Mouse (Mus musculus) kidney, postnatal 36 days (tissue): ENCODE data around the gene Gpx4.
"Not testable (repeated sequence)": the region's sequence is repeated elsewhere in the genome, so short reads cannot be mapped to it uniquely, and the experiment has no call there.

Experiments
- DNase-seq, 2 experiments: peaks; one replicate each; pipeline ENCODE4 v3.0.0; 2021 to 2022; ENCODE audit warnings: mixed read lengths in 2 of 2

The Gpx4 gene

DNA sequence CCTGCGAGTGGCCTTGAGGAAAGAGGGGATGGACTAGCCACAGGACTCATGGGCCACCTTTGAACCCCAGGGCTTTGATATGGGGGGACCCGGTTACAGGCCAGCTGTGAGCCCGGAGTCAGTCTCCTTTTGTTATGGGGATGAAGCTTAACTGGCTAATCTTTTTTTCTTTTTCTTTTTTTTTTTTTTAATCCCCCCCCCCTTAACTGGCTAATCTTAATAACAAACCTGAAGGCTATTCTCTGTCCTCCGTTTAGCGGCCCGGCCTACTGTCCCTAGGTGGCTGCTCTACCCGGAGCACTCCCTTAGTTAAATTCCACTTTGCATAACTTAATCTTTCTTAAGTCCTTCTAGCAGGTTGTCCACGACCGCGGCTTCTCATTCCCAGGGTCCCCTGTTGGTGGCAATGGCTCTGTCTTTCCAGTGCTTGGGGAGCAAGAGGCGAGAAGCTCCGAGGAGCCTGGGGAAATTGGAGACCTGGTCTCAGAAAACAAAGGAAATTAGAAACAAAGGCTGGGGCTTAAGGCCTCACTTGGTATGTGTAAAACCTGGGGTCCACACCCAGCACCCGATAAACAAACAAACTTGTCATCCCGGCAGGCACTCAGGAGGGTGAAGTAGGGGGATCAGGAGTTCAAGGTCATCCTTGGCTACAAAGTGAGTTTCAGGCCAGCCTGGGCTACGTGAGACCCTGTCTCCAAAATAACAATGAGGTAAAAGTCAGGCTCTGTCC is 4.1 kb downstream of the Gpx4 start:
- DNase-seq = peak in 1 of 2 experiments; percentile 44

DNA sequence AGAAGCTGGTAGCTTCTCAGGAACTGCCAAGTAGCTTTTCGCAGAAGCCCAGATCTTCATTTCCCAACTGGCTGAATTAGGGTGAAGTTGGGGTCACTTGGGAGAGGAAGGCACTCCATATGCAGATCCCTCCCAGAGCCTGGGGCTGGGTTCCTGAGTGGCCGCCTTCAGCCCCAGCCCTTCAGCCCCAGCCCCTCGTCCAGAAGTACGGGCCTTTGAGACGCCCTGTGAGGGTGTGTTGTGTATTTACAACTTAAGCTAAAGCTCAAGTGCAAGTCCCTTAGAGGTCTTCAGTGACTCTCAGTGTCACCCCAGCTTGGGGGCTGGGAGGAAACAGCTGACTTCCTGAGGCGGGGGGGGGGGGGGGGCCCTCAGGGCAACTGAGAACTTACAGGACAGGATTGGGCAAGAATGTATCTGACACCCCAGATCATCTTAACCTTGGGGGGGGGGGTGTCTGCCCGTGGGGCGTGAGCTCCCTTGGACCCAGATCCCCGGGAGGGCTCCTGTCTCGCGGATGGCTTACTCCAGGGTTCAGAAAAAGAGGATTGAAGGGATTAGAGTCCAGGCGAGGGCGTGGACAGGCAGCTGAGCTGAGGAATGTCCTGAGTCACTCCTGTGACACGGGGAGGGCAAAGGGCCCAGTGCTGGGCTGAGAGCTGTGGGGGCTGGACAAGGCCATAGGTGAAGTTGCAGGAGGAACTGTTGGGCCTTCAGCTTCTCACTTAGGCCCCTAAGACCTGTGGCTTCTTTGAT is 4.8 kb downstream of the Gpx4 start:
- DNase-seq = peak; percentile 91 to 95

DNA sequence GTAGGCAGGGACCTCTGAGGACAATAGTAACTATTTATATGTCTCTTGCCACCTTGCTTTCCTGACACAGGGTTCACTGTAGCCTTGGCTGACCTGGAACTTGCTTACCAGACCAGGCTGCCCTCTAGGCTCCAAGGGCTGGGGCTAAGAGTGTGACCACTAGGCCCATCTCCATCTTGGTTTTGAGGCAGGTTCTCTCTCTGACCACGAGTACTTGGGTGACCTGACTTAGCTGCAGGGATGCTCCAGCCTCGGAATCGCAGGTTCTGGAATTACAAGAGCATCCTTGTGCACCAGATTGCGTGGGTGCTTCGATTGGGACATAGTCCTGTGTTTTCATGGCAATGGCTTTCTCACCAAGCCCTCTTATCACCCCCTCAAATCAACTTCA is 5.4 kb downstream of the Gpx4 start:
- no peak for DNase-seq

DNA sequence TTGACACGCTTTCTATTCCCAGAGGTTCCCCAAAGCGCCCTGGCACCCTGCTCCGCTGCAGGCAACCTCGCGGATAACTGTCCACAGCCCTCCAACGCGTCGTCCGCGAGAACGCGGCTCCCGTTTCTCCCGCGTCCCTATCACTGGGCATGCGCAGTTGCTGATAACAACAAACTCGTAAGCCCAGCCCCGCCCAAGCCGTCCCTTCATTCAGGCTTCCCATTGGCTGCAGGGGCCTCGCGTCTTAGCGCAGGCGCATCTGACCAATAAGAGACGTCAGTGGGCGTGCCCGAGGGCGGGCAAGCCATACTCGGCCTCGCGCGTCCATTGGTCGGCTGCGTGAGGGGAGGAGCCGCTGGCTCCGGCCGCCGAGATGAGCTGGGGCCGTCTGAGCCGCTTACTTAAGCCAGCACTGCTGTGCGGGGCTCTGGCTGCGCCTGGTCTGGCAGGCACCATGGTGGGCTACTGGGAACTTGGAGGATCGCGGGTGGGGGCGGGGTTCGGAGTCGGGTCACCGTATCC is 6.4 kb downstream of the Gpx4 start:
- peak; percentile 100 for DNase-seq

DNA sequence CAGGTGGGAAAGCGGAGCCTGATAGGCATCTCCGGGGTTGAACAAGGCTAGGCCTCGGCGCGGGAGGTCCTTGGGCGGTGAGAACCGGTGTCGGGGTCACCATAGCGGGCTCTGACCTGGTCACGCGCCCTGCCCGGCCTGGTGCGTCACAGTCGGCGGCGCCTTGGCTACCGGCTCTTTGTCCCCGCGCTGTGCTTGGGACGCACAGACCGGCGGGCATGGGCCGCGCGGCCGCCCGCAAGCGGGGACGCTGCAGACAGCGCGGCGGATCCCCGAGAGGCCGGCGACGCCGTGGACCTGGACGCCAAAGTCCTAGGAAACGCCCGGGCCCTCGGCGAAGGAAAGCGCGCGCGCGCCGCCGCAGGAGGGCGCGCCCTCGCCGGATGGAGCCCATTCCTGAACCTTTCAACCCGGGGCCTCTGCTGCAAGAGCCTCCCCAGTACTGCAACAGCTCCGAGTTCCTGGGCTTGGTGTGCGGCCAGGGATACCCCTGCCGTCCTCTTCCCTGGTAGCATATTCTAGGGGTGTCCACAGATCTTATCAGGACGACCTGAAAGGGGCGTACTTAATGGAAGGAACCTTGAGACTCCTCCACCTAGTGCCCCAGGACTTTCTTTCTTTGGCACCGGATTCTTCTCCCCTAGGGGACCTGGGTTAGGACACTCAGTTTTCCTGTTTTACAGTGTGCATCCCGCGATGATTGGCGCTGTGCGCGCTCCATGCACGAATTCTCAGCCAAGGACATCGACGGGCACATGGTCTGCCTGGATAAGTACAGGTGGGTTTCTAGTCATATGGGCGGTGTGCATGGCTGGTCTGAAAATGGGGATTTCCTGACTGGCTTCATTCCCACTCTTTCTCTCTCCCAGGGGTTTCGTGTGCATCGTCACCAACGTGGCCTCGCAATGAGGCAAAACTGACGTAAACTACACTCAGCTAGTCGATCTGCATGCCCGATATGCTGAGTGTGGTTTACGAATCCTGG is 7.2 kb downstream of the Gpx4 start:
- peak; percentile 80 to 85 for DNase-seq

DNA sequence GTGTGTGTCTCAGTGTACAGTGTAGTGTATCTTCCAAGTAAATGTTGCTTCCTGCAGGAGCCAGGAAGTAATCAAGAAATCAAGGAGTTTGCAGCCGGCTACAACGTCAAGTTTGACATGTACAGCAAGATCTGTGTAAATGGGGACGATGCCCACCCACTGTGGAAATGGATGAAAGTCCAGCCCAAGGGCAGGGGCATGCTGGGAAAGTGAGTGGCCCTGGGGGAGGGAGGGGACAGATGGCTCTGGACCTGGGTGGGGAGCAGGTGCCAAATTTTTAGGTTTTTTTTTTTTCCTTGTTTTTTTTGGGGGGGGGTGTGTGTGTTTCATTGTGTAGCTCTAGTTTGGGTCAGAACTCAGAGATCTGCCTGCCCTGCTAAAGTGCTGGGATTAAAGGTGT is 7.9 kb downstream of the Gpx4 start:
- not testable (repeated sequence) for DNase-seq

DNA sequence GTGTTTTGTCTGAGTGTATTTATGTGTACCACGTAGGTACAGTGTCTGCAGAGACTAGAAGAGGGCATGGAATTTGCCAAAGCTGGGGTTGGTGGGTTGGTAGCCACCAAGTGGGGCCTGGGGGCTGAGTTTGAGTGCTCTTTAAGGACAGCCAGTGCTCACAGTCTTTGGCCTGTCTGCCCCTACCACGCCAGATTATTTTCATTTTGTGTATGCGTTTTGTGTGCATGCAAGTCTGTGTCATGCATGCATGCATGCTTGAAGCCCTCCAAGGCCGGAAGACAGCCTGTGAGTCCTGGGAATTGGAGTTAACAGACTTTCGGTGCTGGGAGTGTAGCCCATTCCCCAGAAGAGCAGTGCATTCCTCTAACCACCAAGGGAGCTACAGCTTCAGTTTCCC is 8.4 kb downstream of the Gpx4 start:
- no peak for DNase-seq

DNA sequence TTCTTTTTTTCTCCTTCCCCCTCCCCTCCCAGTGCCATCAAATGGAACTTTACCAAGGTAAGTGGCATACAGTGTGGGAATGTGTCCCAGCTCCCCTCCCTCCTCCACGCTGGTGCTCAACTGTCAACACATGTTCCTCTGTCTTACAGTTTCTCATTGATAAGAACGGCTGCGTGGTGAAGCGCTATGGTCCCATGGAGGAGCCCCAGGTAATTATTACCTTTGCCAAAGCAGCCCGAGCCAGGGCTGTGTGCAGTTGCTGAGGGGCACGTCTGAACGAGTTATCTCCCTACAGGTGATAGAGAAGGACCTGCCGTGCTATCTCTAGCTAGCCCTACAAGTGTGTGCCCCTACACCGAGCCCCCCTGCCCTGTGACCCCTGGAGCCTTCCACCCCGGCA is 8.9 kb downstream of the Gpx4 start:
- DNase-seq = peak in 1 of 2 experiments; percentile 50

DNA sequence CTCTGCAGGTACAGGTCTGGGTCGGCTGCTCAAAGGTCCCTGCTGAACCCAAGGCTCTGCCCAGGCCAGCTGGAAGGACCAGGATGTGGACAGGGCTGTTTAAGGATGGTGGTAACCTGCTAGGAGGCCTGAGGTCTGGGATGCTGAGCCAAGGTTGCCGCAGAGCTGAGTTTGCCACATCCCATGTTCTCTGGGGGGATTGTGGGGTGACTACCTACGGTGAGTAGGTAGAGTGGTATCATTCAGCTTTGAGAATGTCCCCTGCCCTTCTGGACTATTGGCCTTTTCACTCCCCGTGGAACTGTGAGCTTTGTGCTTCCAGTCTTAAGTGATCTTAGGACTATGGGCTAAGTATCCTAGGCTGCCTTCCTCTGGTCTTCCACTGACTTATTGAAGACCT is 9.5 kb downstream of the Gpx4 start:
- DNase-seq = peak in 1 of 2 experiments; percentile 51

DNA sequence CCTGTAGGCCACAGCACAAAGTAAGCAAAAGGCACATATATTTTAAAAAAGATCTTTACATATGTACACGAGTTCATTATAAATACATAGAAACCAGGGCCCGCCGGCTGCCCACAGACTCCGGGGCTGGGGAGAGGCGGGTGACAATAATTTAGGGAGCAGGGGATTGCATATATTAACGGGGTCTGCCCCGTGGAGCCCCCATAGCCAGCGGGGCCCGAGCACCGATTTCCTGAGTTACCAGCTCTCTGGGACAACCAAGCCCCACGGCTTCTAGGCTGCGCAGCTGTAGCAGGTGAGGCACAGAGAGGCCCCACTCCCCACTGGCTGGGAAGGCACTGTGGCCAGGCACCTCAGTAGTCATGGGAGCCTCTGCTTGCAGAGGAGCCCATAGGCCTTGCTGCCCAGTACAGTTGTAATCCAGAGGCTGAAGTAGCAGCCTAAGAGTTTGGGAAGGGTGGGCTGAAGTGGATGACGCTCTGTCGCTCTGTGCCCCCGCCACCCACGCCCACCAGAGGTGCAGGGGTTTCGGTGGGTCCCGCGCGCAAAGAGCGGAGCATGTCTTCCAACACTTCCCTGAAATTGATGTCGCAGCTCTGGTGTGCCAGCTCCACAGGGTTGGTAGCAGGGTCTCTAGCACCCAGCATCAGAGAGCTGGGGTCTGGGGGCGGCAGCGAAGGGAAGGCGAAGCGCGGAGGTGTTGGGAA is 10.2 kb downstream of the Gpx4 start:
- DNase-seq = peak in 1 of 2 experiments; percentile 41

DNA sequence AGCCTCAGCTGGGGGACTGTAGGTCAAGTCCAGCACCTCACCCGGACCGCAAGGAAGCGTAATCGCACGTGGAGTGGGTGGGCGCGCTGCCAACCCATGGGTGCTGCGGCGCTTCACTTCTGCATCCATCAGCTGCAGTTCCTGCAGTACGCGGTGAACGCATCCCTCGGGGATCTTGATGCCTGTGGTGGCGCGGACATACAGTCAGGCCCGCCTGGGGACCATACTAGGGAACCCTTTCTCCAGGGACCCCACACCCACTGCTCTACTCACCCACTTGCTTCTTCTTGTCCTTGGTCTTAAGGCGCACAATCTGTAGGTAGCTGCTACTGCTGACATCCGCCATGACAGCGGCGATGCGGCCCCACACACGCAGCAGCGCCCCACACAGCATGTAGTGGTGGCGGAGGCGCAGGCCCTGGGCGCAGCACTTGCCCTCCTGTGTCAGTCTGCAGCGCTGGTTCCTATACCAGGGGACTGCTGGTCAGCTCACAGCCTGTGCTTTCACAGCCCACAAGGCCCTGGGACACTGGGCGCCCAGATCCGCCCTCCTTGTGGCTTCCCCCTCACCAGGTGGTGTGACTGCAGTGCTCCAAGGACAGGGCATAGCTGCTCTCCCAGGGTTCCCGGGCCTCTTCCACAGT is 10.8 kb downstream of the Gpx4 start:
- peak in 1 of 2 experiments; percentile 73 for DNase-seq

DNA sequence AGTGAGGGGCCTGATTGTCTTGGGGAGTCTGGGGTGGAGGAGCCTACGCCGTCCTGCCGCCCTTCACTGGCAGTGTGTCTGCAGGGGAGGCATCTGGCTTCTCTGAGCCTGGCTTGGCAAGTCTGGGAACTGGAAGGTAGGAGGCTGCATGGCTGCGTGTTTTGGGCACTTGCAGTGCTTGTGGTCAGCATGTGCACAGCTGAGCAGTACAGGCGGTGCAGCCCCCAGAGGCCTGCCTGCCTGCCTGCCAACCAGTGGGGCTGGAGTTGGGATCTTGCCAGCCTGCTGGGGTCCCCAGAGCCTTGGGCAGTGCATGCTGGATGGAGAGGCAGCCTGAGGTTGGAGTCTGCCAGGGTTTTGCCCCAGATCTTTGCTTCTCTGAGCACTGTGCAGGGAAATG is 16.1 kb downstream of the Gpx4 start:
- no peak for DNase-seq

DNA sequence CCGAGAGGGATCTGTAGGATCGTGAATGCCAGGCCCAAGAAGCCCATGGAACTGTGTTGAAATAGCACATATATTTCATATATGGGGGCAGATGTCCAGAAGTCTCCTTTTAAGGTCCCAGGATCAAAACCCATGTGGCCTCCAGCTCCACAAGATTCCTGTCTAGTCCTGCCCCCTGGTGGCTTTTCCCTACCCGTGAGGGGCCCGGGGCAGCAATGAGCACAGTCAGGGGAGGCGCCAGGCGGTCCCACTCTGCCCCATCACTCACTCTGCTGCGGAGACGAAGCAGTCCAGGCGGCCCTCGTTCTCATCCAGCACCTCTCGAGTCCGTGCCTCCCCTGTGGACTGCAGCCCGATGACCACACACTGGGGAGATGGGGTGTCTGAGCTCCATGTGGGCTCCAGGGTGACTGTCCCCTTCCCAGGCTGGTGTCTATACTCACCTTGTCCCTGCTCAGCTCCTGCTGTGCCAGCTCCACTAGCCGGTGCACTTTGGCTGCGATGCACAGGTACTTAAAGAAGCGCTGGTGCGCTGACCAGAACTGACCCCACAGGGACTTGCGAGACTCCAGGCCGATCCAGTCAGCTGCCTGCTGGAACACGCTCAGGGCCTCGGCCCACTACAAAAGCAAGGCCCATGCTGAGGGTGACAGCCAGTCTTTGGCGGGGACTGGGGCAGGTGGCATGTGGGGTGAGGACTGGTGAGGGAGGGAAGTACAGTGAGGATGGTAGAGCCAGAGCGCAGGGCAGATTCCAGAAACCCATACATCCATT is 17.1 kb downstream of the Gpx4 start:
- DNase-seq = peak in 1 of 2 experiments; percentile 45

DNA sequence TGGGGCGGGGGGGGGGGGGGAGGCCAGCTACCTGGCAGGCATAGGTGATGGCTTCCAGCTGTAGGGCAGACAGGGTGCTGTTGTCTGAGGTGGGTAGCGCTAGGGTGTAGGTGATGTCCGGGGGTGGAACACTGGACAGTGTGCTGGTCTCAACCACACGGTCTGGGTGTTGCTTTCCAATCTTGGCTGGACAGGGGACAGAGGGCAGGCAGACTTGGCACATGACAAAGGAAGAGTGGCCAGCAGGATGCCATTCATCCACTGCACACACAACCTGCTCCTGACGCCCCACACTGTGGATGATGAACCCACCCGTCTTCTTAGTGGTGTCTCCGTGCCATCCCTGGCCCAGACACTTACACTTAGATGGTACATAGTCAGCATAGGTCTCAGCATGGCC is 22.3 kb downstream of the Gpx4 start:
- DNase-seq = peak in 1 of 2 experiments; percentile 44

DNA sequence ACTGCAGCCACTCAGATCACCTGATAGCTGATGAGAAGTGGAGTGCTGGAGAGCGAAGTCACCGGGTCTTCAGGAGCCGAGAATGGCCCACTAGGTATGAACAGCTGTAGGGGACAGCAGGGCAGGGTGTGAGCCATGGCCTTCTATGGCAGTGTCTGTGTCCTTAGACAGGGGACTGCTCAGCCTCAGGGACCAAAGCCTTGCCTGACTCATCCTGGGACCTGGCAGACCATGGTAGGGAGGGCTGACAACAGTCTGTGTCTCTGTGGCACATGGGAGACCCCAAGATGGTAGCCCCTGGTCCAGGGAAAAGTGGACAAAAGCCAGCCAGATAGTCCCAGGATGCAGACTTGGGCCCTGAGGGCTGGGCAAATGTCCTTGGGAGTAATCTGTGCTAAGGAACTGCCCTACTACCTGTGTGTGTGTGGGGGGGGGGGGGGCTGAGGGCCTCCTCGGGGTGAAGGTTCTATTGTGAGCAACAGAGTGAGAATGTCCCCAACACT is 23.0 kb downstream of the Gpx4 start:
- DNase-seq = no peak

DNA sequence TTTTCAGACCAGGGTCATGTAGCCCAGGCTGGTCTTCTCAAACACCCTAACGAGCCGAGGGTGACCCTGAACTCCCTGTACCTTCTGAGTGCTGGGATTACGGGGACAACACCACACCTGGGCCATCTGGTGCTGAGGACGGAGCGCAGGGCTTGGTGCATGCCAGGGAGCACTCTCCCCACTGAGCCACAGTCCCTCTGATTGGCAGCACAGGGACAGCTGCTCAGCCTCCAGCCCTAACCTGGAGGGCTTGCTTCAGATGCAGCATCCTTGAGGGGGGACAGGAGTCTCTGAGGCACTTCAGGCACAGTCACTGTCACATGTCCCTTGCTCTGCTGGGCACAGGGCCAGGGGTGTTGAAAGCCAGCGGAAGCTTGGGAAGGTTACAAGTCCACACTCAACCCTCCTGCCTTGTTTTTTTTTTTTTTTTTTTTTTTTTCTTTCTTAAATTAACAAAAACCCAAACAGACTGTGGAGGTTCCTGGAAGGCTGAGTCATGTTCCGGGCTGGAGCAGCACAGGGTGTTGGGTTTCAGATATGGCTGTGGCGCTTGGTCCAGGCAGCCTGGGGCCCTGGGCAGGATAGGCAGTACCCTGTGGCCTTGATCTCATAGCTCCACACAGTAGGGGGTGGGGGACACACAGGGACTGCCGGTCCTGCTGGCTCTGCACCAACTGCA is 24.0 kb downstream of the Gpx4 start:
- peak; percentile 94 to 95 for DNase-seq

DNA sequence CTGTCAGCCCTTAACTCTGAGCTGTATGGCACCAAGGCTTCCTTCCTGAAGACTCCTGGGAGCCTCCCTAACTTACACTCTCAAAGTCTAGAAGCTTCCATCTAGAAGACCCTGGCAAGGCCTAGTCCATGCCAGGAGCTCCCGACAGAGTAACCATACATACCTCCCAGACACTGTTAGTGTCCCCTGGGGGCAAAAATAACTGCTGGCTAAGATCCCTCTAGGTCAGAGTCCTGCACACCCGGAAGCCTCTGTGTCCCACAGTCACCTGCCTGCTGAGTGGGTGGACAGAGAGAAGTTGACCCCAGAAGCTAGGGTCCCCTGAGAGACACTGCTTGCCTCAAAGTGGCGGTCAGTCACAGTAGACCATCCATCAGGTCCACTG is 24.5 kb downstream of the Gpx4 start:
- no peak for DNase-seq

DNA sequence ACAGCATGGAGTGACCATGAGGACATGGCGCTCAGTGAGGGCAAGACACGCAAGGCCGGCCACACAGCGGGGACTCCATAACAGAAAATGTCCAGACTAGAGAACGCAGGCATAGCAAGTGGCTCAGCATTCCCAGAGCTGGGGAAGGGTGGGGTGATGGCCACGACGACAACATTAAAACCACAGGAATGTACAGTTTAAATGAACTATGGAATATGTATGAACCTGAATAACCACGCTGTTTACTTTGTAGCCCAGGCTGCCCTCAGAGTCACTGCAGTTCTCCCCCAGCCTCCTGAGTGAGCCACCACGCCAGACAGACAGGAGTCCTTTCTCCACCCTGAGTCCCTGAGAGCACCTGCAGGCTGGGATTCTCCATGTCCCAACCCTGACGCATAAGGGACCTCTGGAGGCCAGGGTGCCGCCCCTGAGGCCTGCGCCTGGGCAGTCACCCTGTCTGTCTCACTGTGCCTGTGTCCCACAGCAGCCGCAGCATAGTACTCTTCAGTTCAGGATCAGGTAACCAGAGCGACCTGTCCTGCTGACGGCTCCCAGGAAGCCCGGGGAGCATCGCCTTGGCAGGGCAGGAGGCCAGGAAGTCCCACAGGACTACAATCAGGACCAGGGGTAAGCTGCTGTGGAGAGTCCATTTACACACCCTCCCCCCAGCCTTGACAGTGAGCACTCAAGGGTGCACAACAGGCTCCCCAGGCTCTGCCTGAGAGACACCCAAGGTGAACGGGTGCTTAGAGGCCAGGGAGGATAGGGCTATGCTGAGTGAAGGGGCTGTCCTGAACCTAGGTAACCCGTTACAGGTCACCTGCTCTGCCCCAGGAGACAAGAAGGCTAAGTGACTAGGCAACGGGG is 25.9 kb downstream of the Gpx4 start:
- peak; percentile 63 to 77 for DNase-seq
